Mouse (Mus musculus): ENCODE data around the gene Nhsl1.

GRCm38 (mm10) chr10:18475126-18475525 is 156.3 kb downstream of the Nhsl1 start:
- no peak for TF ChIP-seq GATA1 (IDR thresholded peaks at IDR 0.05; ENCODE audit: borderline replicate concordance, low read length)
- no peak for TF ChIP-seq FLI1 (IDR thresholded peaks at IDR 0.05; ENCODE audit: low read length)

Measured in megakaryocyte, embryonic 14.5 days (primary cell).